Mouse (Mus musculus): ENCODE results near the gene Prkce.

- TF ChIP-seq CTCF (IDR thresholded peaks at IDR 0.05; ENCODE audit: borderline replicate concordance, extremely low read depth, insufficient read depth, insufficient read length) (no peak), POLR2A (IDR thresholded peaks at IDR 0.05; ENCODE audit: borderline replicate concordance, extremely low read depth, insufficient read depth, insufficient read length, poor library complexity, severe bottlenecking) (no peak)
Observed at GRCm38 (mm10) chr17:86589681-86590080, 422.1 kb downstream of the Prkce start.

Data from brain, embryonic 14.5 days (tissue).